Mouse (Mus musculus) embryo, embryonic 11 days (tissue): ENCODE data around the gene Rtp3.
A peak's percentile ranks its signal among the peaks of the same experiment; 100 is the strongest.

Experiments
- DNase-seq: peaks from one replicate; pipeline ENCODE4 v3.0.0-alpha.2; 2015

The Rtp3 gene

DNA sequence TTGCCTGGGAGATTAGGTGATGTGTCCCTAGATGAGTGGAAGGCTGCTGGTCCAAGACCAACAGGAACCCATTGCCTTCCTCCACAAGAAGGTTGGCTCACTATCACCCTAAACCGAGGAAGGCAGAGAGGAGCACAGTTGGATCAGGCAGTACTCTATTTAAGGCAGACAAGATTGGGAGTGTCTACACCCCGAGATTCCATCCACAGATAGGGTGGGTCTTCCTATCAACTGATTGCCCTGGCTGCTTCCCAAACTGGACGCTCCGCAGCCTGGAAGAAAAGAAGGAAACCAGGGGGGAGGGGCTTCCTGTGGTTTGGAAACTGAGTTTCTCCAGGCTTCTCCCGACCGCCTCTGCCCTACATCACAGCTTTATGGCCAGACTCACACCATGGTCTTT, at the start of gene Rtp3:
Rtp3 (minus strand) TSS at position 380 of the 400 bp plus-strand sequence.
- DNase-seq = no peak

DNA sequence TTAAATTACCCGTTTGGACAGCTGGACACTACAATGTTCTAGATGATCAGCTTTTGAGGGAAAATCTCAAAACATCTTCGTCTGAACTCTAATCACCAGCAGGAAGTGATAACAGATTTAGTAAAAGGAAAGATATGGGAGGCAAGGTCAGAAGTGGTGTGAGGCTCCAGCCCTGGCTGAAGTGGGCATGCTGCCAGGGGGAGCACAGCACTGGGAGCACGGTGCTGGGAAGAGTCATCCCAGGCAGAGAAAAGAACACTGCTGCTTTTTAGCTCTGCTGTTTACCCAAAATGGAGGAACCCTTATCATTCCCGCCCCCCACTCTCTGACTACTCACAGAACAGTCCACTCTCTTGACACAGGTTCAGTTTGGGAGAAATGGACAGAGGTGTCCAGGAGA, 49.6 kb upstream of the Rtp3 start:
- DNase-seq = no peak

DNA sequence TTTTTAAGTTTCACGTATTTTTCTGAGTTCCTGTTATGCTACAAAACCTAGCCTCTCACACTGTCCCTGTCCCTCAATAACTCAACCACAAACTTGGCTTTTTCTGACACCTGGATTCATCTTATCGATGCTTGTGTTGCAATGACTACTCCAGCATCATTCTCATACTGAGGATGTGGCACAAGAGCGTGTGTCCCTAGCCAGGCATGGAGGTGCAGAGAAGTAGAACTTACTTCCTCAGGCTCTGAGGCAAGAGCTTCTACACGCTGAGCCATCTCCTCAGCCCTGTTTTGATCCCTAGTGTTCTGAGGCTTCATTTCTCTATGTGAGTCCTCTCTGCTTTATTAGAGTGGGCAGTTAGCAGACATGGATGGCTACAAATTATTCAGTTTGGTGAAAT, 43.3 kb upstream of the Rtp3 start:
- no peak for DNase-seq

DNA sequence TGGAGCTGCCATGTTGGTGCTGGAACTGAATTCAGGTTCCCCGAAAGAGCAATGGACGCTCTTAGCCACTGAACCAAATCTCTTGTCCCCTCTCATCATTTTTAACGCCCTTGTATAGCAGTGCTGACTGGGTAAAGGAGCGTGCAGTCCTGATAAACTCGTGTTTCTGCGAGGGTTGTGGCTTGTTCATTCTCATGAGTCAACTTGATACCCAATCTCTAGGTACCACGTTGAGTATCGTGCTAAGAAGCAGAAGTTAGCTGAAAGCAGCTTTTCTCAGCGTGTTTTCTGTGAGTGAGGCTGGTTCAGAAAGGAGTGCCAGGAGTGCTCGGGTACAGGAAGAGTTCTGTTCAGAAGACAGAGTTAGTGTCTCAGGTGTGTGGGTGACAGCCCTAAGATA, 36.4 kb upstream of the Rtp3 start:
- no peak for DNase-seq

DNA sequence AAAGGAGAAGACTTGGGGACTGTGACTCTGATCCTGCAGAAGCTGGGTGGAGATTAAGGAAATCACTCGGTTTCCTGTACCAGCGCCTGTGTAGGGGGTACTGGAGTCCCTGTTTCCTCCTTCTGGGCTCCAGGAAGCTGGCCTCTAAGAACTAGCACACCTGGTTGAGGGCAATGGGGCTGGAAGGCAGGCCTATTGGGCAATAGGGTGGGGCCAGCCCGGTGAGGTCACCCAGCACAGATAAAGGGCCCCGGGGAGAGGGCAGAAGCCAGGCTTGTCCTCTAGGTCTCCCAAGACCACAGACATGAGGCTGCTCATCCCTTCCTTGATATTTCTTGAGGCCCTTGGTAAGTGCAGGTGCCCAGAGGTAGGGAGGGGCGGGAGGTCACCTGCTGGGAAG, 28.6 kb upstream of the Rtp3 start, which contains the start of gene Ltf:
Ltf (plus strand) TSS at position 250 of the 400 bp plus-strand sequence.
- no peak for DNase-seq

DNA sequence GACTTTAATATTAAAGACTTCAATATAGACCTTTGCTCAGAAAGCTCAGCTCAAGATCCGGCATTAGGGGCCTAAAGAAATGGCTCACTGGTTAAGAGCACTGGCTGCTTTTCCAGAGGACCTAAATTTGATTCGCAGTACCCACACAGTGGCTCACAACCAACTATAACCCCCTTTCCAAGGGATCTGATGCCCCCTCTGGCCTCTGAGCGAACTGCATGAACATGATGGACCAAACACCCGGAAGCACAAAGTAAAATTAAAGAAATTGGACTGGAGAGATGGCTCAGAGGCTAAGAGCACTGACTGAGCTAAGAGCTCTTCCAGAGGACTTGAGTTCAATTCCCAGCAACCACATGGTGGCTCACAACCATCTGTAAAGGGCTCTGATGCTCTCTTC, 25.3 kb upstream of the Rtp3 start:
- no peak for DNase-seq

DNA sequence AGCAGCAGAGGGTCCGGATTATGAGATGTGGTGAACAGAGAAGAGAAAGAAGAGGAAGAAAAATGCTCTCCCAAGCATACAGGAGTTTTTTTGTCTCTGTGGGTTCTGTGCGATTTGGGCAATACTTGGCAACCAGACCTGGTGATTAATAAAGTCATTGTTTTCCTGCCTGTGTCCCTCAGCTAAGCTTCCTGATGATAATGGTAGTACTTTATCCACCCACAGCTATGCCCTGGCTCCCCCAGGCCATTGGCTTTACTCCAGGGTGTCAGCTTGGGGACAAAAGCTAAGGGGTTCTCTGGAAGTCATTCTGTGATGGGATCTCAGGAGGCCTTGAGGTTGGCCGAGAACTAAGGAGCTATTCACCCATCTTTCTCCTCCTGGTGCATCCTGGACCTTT, 21.7 kb upstream of the Rtp3 start:
- DNase-seq = no peak

DNA sequence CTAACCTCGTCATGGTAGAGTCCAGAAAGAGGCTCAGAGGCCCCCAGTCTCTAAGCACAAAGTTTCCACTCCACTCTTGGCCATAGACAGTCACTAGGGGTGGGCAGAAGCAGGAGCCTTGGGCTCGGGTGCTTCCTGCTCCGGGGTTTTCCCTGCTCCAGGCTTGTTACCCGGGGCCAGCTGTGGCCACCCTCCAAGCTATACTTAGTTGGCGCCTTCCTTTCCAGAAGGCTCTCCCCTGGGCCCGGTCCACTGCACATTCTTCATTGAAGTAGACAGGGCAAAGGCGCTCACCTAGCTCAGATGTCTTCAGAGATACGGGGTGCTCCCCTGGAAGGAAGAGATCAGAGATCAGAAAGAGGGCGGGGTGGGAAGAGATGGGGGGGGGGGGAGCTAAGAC, 21.2 kb upstream of the Rtp3 start:
- no peak for DNase-seq

DNA sequence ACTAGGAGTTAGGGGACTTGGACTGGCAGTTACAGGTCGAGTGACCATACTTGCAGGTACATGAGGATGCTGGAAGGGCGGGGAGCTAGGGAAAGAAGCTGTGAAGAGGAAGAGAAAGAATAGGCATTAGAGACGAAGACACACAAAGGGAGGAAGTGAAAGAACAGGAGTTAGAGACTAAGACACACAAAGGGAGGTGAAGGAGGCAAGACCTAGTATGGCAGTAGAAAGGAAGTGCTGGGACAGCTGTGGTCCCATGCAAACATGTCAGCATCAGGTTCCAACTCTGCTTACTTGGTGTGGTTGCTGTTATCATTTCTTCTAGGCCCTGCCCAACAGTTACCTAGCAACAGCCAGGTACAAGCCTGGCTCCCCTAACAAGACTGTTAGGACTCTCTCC, 19.4 kb upstream of the Rtp3 start:
- no peak for DNase-seq

DNA sequence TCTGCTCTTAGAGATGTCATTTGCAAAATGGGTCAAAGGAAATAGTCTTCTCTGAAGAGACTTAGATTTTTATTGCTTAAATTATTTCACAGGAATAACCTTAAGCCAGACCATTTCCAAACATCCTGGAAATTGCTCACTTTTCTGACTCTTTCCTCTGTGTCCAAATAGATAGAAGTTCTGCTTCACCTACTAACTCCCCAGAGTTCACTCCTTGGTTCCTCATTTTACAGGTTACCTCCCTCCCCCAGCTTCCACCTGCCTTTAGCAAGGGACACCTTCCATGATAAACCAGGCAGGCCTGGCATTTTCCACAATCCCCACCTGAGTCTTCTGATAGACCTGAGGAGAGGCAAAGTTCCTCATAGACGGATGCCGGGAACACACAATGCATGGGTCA, 16.2 kb upstream of the Rtp3 start:
- DNase-seq = no peak

DNA sequence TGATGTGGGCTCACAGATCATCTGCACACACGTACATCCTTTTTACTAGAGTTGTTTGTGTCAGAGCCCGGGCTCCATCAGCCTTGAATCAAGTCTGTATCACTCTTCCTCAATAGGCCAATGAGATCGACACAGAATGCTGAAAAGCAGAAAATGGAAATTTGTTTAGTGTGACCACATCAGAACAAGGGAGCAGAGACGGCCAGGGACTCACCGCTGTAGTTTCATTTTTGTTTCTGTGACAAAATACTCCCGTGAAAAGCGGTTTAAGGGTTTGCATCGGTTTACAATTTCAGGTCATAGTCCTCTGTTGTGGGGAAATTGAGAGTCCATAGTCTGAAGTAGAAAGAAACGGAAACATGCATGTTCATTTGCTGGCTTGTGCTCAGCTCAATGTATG, 12.9 kb upstream of the Rtp3 start:
- DNase-seq = no peak

DNA sequence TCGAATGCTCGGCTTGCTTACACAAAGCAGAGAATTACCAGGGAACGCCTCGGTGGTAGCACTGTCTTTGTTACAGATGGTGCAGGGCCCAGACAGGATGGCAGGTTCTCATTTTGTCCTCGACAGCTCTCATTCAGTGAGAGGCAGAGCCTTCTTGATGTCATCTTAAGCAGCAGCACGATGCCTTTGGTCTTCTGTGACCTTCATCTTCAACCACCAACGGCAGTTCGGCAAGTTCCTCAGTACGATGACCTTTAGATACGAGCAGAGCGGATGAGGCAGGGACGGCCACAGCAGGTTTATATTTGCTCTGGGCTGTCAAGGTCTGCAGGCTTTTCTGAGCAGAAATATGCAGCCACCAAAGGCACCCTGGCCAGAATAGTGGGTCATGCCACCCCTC, 11.2 kb upstream of the Rtp3 start:
- no peak for DNase-seq

DNA sequence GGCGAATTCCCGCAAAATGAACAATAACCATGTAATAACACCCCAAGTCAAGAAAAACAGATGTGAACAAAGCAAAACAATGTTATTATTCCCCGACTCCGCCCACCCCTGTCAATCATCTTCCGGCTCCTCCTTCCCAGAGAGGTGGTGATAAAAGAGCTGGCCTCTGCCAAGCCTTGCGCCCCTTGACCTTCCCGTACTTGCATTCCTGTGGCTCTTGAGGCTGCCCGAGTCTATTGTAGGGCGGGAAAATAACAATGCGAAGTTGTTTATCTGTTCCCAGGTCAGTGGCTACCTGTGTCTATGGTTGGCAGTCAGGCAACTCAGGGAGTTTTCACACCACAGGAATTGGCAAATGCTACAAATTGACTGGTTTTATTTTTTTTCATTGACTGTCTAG, 9.5 kb upstream of the Rtp3 start:
- DNase-seq = no peak

DNA sequence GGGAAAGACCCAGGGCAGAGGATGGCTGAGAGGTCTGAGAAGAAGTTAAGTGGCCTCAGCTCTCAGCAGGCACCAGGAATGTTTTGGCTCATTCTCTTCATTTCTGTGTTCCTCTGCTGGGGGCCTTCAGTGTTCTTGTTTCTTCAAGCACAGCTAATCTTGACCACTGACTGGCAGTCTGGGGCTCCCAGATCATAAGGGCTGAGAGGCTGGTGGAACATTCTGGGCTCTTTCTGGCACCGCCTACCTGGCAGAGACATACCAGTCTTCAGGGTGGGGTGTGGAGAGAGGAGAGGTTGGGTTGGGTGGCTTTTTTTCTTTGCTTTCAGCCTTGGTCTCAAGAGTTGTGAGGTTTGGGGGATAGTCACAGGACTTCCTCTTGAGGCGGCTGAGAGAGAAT, 8.7 kb upstream of the Rtp3 start:
- no peak for DNase-seq

DNA sequence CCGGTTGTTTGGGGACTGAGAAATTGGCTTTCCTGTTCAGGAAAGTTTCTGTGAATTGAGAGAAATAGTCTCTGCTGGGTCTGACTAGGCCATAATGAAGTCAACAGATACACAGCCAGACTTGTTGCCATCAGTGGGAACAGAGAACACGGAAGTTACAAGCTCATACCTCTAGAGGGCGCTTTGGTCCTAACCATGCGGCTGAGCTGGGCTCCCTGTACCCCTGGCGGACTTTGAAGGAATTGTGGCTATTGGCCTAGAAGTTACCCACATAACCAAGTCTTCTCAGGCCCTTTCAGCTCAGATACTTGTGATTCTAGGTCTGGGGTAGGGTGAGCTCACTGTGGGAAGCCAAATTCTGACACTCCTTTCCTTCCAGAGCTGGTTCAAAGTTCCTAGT, 6.9 kb upstream of the Rtp3 start:
- DNase-seq = peak; percentile 91

DNA sequence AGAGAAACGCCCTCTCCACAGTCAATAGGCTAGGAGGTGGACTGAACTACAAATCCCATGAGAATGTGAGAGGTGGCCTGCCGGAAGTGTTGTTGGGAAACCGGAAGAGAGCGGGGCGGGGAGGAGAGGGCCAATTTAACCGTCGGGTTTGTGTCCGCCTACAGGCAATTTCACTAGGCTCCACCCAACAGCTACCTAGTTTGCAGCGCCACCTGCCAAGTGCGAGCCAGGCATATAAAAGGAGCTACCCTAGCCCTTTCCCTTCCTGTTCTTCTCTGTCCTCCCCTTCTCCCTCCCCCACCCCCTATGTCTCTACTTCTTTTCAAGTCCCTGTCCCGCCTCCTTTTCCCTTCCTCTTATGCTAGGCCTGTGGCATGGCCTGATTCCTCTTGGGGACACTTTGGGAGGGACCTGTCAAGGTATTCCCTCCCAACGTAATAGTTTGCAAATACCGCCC, 4.4 kb upstream of the Rtp3 start:
- peak; percentile 89 for DNase-seq

DNA sequence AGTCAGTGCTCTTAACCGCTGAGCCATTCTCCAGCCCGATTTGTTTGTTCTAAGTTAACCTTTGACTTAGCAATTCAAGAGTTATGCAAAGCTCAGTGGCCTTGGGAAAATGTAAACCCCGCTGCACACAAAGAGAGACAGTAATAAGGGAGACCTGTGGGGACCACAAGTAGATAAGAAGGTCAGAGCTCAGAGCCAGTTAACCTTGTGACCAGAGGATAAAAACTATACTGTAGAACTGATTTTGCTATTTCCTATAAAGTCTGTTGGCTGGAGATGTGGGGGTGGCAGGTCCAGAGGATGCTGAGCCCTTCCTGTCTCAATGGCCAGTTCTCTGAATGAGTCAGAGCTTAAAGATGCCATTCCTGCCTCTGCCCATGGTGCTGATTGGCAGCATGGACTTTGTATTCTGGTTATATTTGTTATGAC, 2.9 kb upstream of the Rtp3 start:
- DNase-seq = no peak

DNA sequence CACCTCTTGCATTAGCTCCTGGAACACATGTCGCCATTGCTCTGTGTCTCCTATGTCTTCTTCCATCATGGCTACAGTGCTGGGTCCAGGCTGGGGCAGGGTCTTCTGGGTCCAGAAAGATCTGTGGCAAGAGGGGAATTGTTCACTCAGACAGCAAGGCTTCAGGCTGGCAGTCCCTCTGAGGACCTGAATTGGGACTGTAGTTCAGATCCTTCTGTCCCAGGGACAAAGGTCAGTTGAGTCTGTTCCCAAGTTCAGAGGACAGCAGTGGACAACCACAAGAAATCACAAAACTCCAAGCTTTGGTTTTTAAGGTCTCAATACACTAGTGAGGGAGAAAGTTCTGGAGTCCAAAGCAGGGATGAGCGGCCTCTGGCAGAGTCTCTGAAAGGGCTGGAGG, 840 bp downstream of the Rtp3 start:
- DNase-seq = no peak

DNA sequence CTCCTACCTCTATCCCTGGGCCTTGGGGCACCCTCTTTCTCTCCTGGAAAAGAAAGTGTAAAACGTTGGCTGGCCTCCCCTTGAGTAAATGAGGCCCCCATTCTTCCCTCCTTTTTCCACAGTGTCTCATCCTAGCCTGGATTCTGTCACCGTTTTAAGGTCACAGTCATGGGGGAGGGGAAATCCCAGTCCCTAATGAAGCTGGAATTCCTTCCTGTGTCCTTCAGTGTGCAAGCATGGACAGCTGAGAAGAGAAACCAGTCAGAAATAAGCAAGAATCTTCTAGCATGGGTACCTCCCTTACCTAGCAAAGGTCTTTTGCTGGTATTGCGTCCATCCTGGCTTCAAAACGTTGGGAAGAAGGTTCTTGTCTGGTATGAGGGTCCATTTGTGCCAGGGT, 1.2 kb downstream of the Rtp3 start:
- no peak for DNase-seq

DNA sequence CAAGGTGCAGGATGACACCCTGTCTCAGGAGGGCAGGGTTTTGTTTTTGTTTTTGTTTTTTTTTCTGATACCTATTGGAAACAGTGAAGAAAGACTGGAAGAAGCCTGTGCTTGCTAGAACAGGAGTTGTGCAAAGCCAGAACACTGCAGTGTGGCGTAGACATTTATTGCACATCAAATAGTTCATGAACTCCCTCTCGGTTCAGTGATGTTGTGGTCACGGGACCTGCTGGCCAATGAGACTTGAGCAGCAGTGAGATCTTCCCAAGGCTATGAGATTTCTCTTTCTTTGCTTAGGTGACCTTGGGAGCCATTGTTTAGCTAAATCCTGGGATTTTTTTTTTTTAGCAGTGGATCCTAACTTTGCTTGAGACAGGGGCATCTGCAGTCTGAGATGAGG, 2.3 kb downstream of the Rtp3 start:
- DNase-seq = no peak

DNA sequence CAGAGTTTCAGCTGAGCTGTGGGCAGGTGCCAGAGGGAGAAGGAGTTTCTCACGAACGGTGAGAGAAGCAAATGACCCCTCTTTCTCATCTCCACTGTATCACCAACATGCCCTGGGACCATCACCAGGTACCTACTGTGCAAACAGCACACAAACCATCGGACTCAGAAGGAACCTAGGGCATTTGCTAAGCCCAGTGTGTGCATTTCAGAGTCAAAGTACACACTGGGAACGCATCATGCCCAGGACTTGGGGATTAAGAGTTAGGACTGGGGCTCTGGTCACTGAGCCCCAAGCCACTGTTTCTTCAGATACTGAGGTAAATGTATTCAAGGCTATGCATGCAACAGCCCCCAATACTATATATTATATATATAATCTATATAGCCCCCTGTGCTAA, 3.1 kb downstream of the Rtp3 start:
- no peak for DNase-seq

DNA sequence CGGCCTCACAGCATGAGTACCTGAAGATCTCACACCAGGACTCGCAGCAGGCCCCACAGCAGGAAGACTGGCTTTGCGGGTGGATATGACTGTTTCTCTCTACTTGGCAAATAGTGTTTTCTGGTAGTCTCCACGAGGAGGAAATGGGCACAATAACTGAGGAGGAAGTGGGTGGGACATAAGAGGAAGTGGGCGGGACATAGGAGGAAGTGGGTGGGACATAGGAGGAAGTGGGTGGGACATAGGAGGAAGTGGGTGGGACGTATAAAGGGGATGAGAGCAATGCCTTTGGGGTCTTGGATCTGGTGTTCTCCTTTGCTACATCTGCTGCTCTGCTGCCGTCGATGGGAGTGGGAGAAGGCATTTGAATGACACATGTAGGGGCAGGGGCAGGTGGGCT, 4.4 kb downstream of the Rtp3 start:
- DNase-seq = no peak

DNA sequence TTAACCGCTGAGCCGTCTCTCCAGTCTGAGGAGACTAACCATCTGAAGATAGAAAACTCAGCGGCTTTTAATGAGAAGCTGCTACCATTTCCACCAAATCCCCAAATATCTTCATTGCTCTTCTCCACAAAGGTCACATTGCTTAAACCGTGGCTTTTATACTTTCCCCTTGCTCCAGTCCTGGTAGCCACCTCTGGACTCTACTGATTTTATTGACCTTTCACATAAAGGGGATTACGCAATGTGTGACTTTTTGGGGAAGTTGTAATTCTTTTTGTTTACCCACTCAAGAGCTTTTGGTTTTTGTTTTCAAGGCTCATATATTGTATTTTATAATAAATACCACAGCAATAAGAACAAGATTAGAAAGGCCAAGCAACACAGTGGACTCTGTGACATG, 4.8 kb downstream of the Rtp3 start:
- DNase-seq = no peak

DNA sequence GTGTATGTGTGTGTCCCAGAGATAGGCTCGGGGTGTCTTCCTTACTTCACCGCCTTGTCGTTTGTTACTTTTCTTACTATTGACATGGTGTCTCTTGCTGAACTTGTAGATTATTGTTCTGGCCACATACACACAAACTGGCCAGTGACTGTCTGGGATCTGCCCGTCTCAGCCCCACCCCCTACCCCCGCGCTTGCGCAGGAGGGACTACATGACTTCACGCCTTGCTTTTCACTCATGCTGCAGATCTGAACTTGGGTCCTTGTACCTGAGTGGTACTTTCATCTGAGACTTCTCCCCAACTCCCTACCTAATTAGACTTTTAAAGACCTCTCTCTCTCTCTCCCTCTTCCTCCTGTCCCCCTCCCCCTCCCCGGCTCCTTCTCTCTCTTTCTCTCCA, 6.3 kb downstream of the Rtp3 start:
- no peak for DNase-seq

DNA sequence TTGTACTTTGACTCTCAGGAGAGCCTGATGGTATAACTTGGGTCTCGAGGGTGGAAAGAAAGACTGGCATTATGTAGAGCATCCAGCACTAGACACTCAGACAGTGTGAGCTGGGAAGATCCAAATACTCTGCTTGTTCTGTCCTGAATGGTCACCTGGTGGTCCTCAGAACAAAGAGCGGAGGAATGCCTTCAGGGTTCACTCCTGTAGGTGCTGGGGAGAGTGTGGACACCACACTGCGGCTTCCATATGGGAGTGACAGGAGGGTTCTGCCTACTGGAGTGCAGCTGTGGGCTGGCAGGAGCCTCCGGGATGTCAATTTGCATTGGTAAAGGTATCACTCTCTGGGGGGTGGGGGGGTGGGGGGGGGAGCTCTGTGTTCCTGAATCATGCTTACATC, 8.0 kb downstream of the Rtp3 start:
- no peak for DNase-seq

DNA sequence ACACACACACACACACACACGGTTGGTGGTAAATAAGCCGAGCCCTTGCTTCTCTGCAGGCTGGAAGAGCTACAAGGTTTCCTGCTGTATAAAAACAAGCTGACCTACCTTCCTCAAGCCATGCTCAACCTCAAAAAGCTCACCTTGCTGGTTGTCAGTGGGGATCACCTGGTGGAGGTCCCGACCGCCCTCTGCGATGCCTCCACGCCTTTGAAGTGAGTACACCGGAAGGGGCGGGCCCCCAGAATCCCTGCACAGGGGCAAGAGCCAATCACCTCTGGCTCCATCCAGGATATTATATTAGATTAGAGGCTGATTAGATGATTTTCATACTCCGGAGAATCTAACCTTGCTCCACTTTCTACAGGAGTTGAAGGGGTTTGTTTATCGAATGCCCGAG, 11.0 kb downstream of the Rtp3 start:
- DNase-seq = no peak
